Mouse (Mus musculus): Measurements from ENCODE around the gene Ugt1a2. TPM values are rescaled to one million over a fixed set of nuclear protein-coding genes. Genes with fewer than 3 reads are reported as not detected.

Gene Ugt1a2
- polyA plus RNA-seq, 1 experiment from 2014 or later: 0.10 TPM

GRCm38 (mm10) chr1:88227482-88227881 lies 27.1 kb downstream of the Ugt1a2 start:
- peaks cover 38% of the 10 kb centered on the region; the same call in 1 of the 2 replicates for H3K9me3 ChIP-seq (replicated peaks)
- H3K27ac ChIP-seq (replicated peaks): no peak overlapping the region

GRCm38 (mm10) chr1:88228121-88228520 lies 27.7 kb downstream of the Ugt1a2 start:
- Histone ChIP-seq H3K4me3 (replicated peaks) (no peak overlapping the region), H3K4me2 (no peak overlapping the region), H3K27me3 (no peaks in the 10 kb centered on the region), H3K36me3 (replicated peaks) (no peaks in the 10 kb centered on the region), H3K9me3 (replicated peaks) (peaks cover 45% of the 10 kb centered on the region; the same call in 1 of the 2 replicates), H3K4me1 (replicated peaks) (no peaks in the 10 kb centered on the region), H3K27ac (replicated peaks) (no peak overlapping the region), H3K9ac (no peak overlapping the region)
- WGBS (ENCODE audit: insufficient replicate concordance): 55% methylated on average over 7 of the region's 7 CpGs
- ATAC-seq (ENCODE audit: insufficient read depth): no peak

More at GRCm38 (mm10) chr1:88227482-88227881, 27.1 kb downstream of the Ugt1a2 start:
- Histone ChIP-seq H3K4me3 (replicated peaks) (no peak overlapping the region), H3K4me2 (no peak overlapping the region), H3K4me1 (replicated peaks) (no peaks in the 10 kb centered on the region), H3K36me3 (replicated peaks) (no peaks in the 10 kb centered on the region), H3K27me3 (no peaks in the 10 kb centered on the region), H3K9ac (no peak overlapping the region)
- ATAC-seq (ENCODE audit: insufficient read depth): no peak
- WGBS (ENCODE audit: insufficient replicate concordance): 40% methylated on average over 2 of the region's 2 CpGs

- Histone ChIP-seq H3K4me1 (replicated peaks) (no peaks in the 10 kb centered on the region), H3K27me3 (no peaks in the 10 kb centered on the region), H3K9ac (no peak overlapping the region), H3K9me3 (replicated peaks) (peaks cover 46% of the 10 kb centered on the region; the same call in 1 of the 2 replicates), H3K4me2 (no peak overlapping the region), H3K36me3 (replicated peaks) (no peaks in the 10 kb centered on the region), H3K4me3 (replicated peaks) (no peak overlapping the region), H3K27ac (replicated peaks) (no peak overlapping the region)
- WGBS (ENCODE audit: insufficient replicate concordance): 58% methylated on average over 3 of the region's 3 CpGs
- no peak for ATAC-seq (ENCODE audit: insufficient read depth)
Observed at GRCm38 (mm10) chr1:88229566-88229965, 29.2 kb downstream of the Ugt1a2 start.

- ATAC-seq (ENCODE audit: insufficient read depth): no peak
- Histone ChIP-seq H3K9ac (no peak overlapping the region), H3K27ac (replicated peaks) (no peak overlapping the region), H3K27me3 (no peaks in the 10 kb centered on the region), H3K4me2 (no peak overlapping the region), H3K4me1 (replicated peaks) (no peaks in the 10 kb centered on the region), H3K9me3 (replicated peaks) (peaks cover 47% of the 10 kb centered on the region; the same call in 1 of the 2 replicates), H3K4me3 (replicated peaks) (no peak overlapping the region), H3K36me3 (replicated peaks) (no peaks in the 10 kb centered on the region)
- 65% methylated on average over 5 of the region's 5 CpGs for WGBS (ENCODE audit: insufficient replicate concordance)
Observed at GRCm38 (mm10) chr1:88229986-88230385, 29.6 kb downstream of the Ugt1a2 start.

- WGBS (ENCODE audit: insufficient replicate concordance): 58% methylated on average over 7 of the region's 7 CpGs
- peaks cover 50% of the 10 kb centered on the region; the same call in 1 of the 2 replicates for H3K9me3 ChIP-seq (replicated peaks)
- H3K27ac ChIP-seq (replicated peaks): no peak overlapping the region
- H3K4me3 ChIP-seq (replicated peaks): no peak overlapping the region
- H3K4me2 ChIP-seq: no peak overlapping the region
- H3K9ac ChIP-seq: no peak overlapping the region
- no peaks in the 10 kb centered on the region for H3K4me1 ChIP-seq (replicated peaks)
- no peaks in the 10 kb centered on the region for H3K36me3 ChIP-seq (replicated peaks)
- ATAC-seq (ENCODE audit: insufficient read depth): no peak
- H3K27me3 ChIP-seq: no peaks in the 10 kb centered on the region
Observed at GRCm38 (mm10) chr1:88230421-88230820, 30.0 kb downstream of the Ugt1a2 start.

- H3K4me2 ChIP-seq: no peak overlapping the region
- no peaks in the 10 kb centered on the region for H3K36me3 ChIP-seq (replicated peaks)
- H3K27me3 ChIP-seq: no peaks in the 10 kb centered on the region
- 55% methylated on average over 6 of the region's 6 CpGs for whole genome bisulfite sequencing (ENCODE audit: insufficient replicate concordance)
- ATAC-seq (ENCODE audit: insufficient read depth): no peak
- no peak overlapping the region for H3K9ac ChIP-seq
- peaks cover 52% of the 10 kb centered on the region; the same call in 1 of the 2 replicates for H3K9me3 ChIP-seq (replicated peaks)
- H3K27ac ChIP-seq (replicated peaks): no peak overlapping the region
- H3K4me3 ChIP-seq (replicated peaks): no peak overlapping the region
- H3K4me1 ChIP-seq (replicated peaks): no peaks in the 10 kb centered on the region
Observed at GRCm38 (mm10) chr1:88230981-88231802, 30.8 kb downstream of the Ugt1a2 start.

GRCm38 (mm10) chr1:88231803-88232499 lies 31.6 kb downstream of the Ugt1a2 start:
- Histone ChIP-seq H3K4me1 (replicated peaks) (no peaks in the 10 kb centered on the region), H3K4me2 (no peak overlapping the region), H3K27ac (replicated peaks) (no peak overlapping the region), H3K9me3 (replicated peaks) (peaks cover 45% of the 10 kb centered on the region; the same call in 1 of the 2 replicates), H3K9ac (no peak overlapping the region), H3K27me3 (no peaks in the 10 kb centered on the region), H3K36me3 (replicated peaks) (no peaks in the 10 kb centered on the region), H3K4me3 (replicated peaks) (no peak overlapping the region)
- 49% methylated on average over 7 of the region's 7 CpGs for WGBS (ENCODE audit: insufficient replicate concordance)
- ATAC-seq (ENCODE audit: insufficient read depth): no peak

GRCm38 (mm10) chr1:88232664-88233380 lies 32.4 kb downstream of the Ugt1a2 start:
- Histone ChIP-seq H3K27ac (replicated peaks) (no peak overlapping the region), H3K27me3 (no peaks in the 10 kb centered on the region), H3K36me3 (replicated peaks) (no peaks in the 10 kb centered on the region), H3K9ac (no peak overlapping the region), H3K4me3 (replicated peaks) (no peak overlapping the region), H3K4me2 (no peak overlapping the region), H3K4me1 (replicated peaks) (no peaks in the 10 kb centered on the region), H3K9me3 (replicated peaks) (peaks cover 42% of the 10 kb centered on the region)
- ATAC-seq (ENCODE audit: insufficient read depth): no peak
- WGBS (ENCODE audit: insufficient replicate concordance): 43% methylated on average over 3 of the region's 3 CpGs

GRCm38 (mm10) chr1:88233421-88234247 lies 33.2 kb downstream of the Ugt1a2 start:
- WGBS (ENCODE audit: insufficient replicate concordance): 50% methylated on average over 14 of the region's 14 CpGs
- peaks cover 50% of the 10 kb centered on the region for H3K9me3 ChIP-seq (replicated peaks)
- ATAC-seq (ENCODE audit: insufficient read depth): no peak

GRCm38 (mm10) chr1:88234248-88234610 lies 33.8 kb downstream of the Ugt1a2 start:
- no peak for ATAC-seq (ENCODE audit: insufficient read depth)
- H3K27ac ChIP-seq (replicated peaks): no peak overlapping the region
- no peak overlapping the region for H3K9ac ChIP-seq
- no peaks in the 10 kb centered on the region for H3K36me3 ChIP-seq (replicated peaks)
- H3K4me1 ChIP-seq (replicated peaks): no peaks in the 10 kb centered on the region
- H3K27me3 ChIP-seq: no peaks in the 10 kb centered on the region
- 45% methylated on average over 4 of the region's 4 CpGs for WGBS (ENCODE audit: insufficient replicate concordance)
- no peak overlapping the region for H3K4me3 ChIP-seq (replicated peaks)
- no peak overlapping the region for H3K4me2 ChIP-seq
- peaks cover 54% of the 10 kb centered on the region for H3K9me3 ChIP-seq (replicated peaks)

More at GRCm38 (mm10) chr1:88233421-88234247, 33.2 kb downstream of the Ugt1a2 start:
- Histone ChIP-seq H3K27ac (replicated peaks) (no peak overlapping the region), H3K4me2 (no peak overlapping the region), H3K27me3 (no peaks in the 10 kb centered on the region), H3K36me3 (replicated peaks) (no peaks in the 10 kb centered on the region), H3K4me1 (replicated peaks) (no peaks in the 10 kb centered on the region), H3K4me3 (replicated peaks) (no peak overlapping the region), H3K9ac (no peak overlapping the region)

Measured in liver, embryonic 15.5 days (tissue).